Mouse (Mus musculus): ENCODE data around the gene Grm4. TPM values are rescaled to one million over a fixed set of nuclear protein-coding genes. Genes with fewer than 3 reads are reported as not detected.

Gene Grm4
- polyA plus RNA-seq (2015; fragmentation: Nextera tagmentation; extraction: Ambion mirVana) = 2.4 and 3.0 TPM in 2 replicates

GRCm38 (mm10) chr17:27521303-27521702, at the start of gene Grm4:
TSS of gene Grm4 (minus strand) at chr17:27521403.
- WGBS = 78% methylated on average over 5 of the region's 5 CpGs
- Histone ChIP-seq H3K4me1 (peaks cover 19% of the 10 kb centered on the region), H3K9ac (replicated peaks) (no peak within 1 kb of the TSS), H3K27me3 (peaks cover 19% of the 10 kb centered on the region), H3K4me3 (no peak within 1 kb of the TSS), H3K36me3 (no peaks in the 10 kb centered on the region), H3K4me2 (replicated peaks) (peak within 1 kb of the TSS; percentile 34), H3K9me3 (no peaks in the 10 kb centered on the region), H3K27ac (replicated peaks) (no peak within 1 kb of the TSS)
- no peak for ATAC-seq (replicated peaks)

GRCm38 (mm10) chr17:27568228-27568627, 47.0 kb upstream of the Grm4 start:
- H3K36me3 ChIP-seq = peaks cover 7% of the 10 kb centered on the region
- no peak overlapping the region for H3K27ac ChIP-seq (replicated peaks)
- peaks cover 24% of the 10 kb centered on the region for H3K4me1 ChIP-seq
- no peak for ATAC-seq (replicated peaks)
- no peaks in the 10 kb centered on the region for H3K27me3 ChIP-seq
- no peaks in the 10 kb centered on the region for H3K9me3 ChIP-seq
- no peak overlapping the region for H3K4me2 ChIP-seq (replicated peaks)
- H3K4me3 ChIP-seq = no peak overlapping the region
- 84% methylated on average over 5 of the region's 5 CpGs for whole genome bisulfite sequencing
- no peak overlapping the region for H3K9ac ChIP-seq (replicated peaks)

GRCm38 (mm10) chr17:27565942-27566267, 44.7 kb upstream of the Grm4 start:
- WGBS = 0% methylated on average over 13 of the region's 13 CpGs
- Histone ChIP-seq H3K27me3 (no peaks in the 10 kb centered on the region), H3K36me3 (no peaks in the 10 kb centered on the region; the same call in 1 of the 2 replicates), H3K27ac (replicated peaks) (no peak overlapping the region; the same call in 1 of the 2 replicates), H3K4me2 (replicated peaks) (peak overlapping the region; percentile 89), H3K4me3 (peak overlapping the region; percentile 62), H3K9me3 (no peaks in the 10 kb centered on the region), H3K4me1 (peaks cover 24% of the 10 kb centered on the region), H3K9ac (replicated peaks) (peak overlapping the region; percentile 46)
- peak; percentile 65 for ATAC-seq (replicated peaks)

GRCm38 (mm10) chr17:27565163-27565941, 44.1 kb upstream of the Grm4 start, which contains the start of gene AI413582:
TSS of gene AI413582 (minus strand) at chr17:27565756.
- peak; percentile 95 for ATAC-seq (replicated peaks)
- no peaks in the 10 kb centered on the region for H3K9me3 ChIP-seq

GRCm38 (mm10) chr17:27564391-27565162, 43.4 kb upstream of the Grm4 start:
- Histone ChIP-seq H3K4me2 (replicated peaks) (peak overlapping the region; percentile 89), H3K27ac (replicated peaks) (no peak overlapping the region), H3K9ac (replicated peaks) (peak overlapping the region; percentile 63), H3K4me1 (peaks cover 24% of the 10 kb centered on the region), H3K36me3 (no peaks in the 10 kb centered on the region; the same call in none of the 2 replicates), H3K9me3 (no peaks in the 10 kb centered on the region), H3K4me3 (peak overlapping the region; percentile 62), H3K27me3 (no peaks in the 10 kb centered on the region)
- peak; percentile 23; the same call in 1 of the 2 replicates for ATAC-seq (replicated peaks)
- 14% methylated on average over 20 of the region's 20 CpGs for WGBS

More at GRCm38 (mm10) chr17:27565163-27565941, 44.1 kb upstream of the Grm4 start, which contains the start of gene AI413582:
- Histone ChIP-seq H3K4me1 (peaks cover 24% of the 10 kb centered on the region), H3K9ac (replicated peaks) (peak within 1 kb of the TSS; percentile 63), H3K27ac (replicated peaks) (peak within 1 kb of the TSS; percentile 42), H3K4me2 (replicated peaks) (peak within 1 kb of the TSS; percentile 89), H3K27me3 (no peaks in the 10 kb centered on the region), H3K4me3 (peak within 1 kb of the TSS; percentile 62), H3K36me3 (no peaks in the 10 kb centered on the region; the same call in none of the 2 replicates)
- WGBS = under 1% methylated on average over 58 of the region's 58 CpGs

- no peak overlapping the region for H3K27ac ChIP-seq (replicated peaks)
- H3K36me3 ChIP-seq = no peaks in the 10 kb centered on the region; the same call in none of the 2 replicates
- no peak for ATAC-seq (replicated peaks)
- no peak overlapping the region for H3K4me3 ChIP-seq
- no peaks in the 10 kb centered on the region for H3K27me3 ChIP-seq
- no peak overlapping the region for H3K4me2 ChIP-seq (replicated peaks)
- 54% methylated on average over 7 of the region's 7 CpGs for WGBS
- peaks cover 30% of the 10 kb centered on the region for H3K4me1 ChIP-seq
- H3K9me3 ChIP-seq = no peaks in the 10 kb centered on the region
- H3K9ac ChIP-seq (replicated peaks) = no peak overlapping the region
Observed at GRCm38 (mm10) chr17:27563771-27564244, 42.6 kb upstream of the Grm4 start.

GRCm38 (mm10) chr17:27561809-27562526, 40.8 kb upstream of the Grm4 start:
- H3K4me1 ChIP-seq = peaks cover 46% of the 10 kb centered on the region
- H3K27me3 ChIP-seq = no peaks in the 10 kb centered on the region
- 57% methylated on average over 11 of the region's 11 CpGs for WGBS
- no peak overlapping the region for H3K9ac ChIP-seq (replicated peaks)
- H3K4me2 ChIP-seq (replicated peaks) = no peak overlapping the region
- no peaks in the 10 kb centered on the region; the same call in none of the 2 replicates for H3K36me3 ChIP-seq
- H3K9me3 ChIP-seq = no peaks in the 10 kb centered on the region
- no peak overlapping the region for H3K4me3 ChIP-seq
- no peak for ATAC-seq (replicated peaks)
- no peak overlapping the region for H3K27ac ChIP-seq (replicated peaks)

- Histone ChIP-seq H3K4me3 (no peak overlapping the region), H3K27ac (replicated peaks) (no peak overlapping the region), H3K9ac (replicated peaks) (no peak overlapping the region), H3K4me1 (peaks cover 43% of the 10 kb centered on the region), H3K27me3 (no peaks in the 10 kb centered on the region), H3K9me3 (no peaks in the 10 kb centered on the region), H3K4me2 (replicated peaks) (no peak overlapping the region), H3K36me3 (no peaks in the 10 kb centered on the region; the same call in none of the 2 replicates)
- no peak for ATAC-seq (replicated peaks)
- 88% methylated on average over 13 of the region's 13 CpGs for WGBS
Observed at GRCm38 (mm10) chr17:27560926-27561480, 39.8 kb upstream of the Grm4 start.

- Histone ChIP-seq H3K4me1 (peaks cover 44% of the 10 kb centered on the region), H3K4me2 (replicated peaks) (no peak overlapping the region)
Observed at GRCm38 (mm10) chr17:27559596-27559995, 38.4 kb upstream of the Grm4 start.

GRCm38 (mm10) chr17:27558845-27559244, 37.6 kb upstream of the Grm4 start:
- Histone ChIP-seq H3K4me3 (no peak overlapping the region), H3K4me1 (peaks cover 38% of the 10 kb centered on the region)
- ATAC-seq (replicated peaks) = no peak

More at GRCm38 (mm10) chr17:27559596-27559995, 38.4 kb upstream of the Grm4 start:
- Histone ChIP-seq H3K27ac (replicated peaks) (no peak overlapping the region), H3K4me3 (no peak overlapping the region), H3K27me3 (peaks cover 6% of the 10 kb centered on the region; the same call in 1 of the 2 replicates), H3K36me3 (no peaks in the 10 kb centered on the region; the same call in none of the 2 replicates), H3K9ac (replicated peaks) (no peak overlapping the region), H3K9me3 (no peaks in the 10 kb centered on the region)
- no peak for ATAC-seq (replicated peaks)
- 76% methylated on average over 12 of the region's 12 CpGs for WGBS

More at GRCm38 (mm10) chr17:27558845-27559244, 37.6 kb upstream of the Grm4 start:
- no peak overlapping the region for H3K9ac ChIP-seq (replicated peaks)
- peaks cover 6% of the 10 kb centered on the region; the same call in 1 of the 2 replicates for H3K27me3 ChIP-seq
- H3K27ac ChIP-seq (replicated peaks) = no peak overlapping the region
- no peaks in the 10 kb centered on the region for H3K9me3 ChIP-seq
- WGBS = 3% methylated on average over 5 of the region's 5 CpGs
- no peak overlapping the region for H3K4me2 ChIP-seq (replicated peaks)
- H3K36me3 ChIP-seq = no peaks in the 10 kb centered on the region; the same call in none of the 2 replicates

Data from forebrain, embryonic 15.5 days (tissue).